Mouse (Mus musculus): ENCODE measurements around the gene Trappc4.

DNA sequence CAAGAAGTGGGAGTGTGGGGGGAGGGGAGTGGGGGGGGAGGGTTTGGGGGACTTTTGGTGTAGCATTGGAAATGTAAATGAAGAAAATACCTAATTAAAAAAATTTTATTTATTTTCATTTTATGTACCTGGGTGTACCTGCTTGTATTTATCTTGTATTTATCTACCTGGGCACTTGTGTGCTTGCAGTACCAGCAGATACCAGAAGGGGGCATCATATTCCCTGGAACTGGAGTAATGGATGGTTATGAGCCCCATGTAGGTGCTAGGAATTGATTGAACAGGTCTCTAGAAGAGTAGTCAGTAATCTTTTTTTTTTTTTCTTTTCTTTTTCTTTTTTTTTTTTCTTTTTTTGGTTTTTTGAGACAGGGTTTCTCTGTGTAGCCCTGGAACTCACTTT, 43.0 kb upstream of the Trappc4 start:
- TF ChIP-seq CTCF (IDR thresholded peaks at IDR 0.05; ENCODE audit: extremely low read depth, insufficient read depth, low read length) (no peak), POLR2A (IDR thresholded peaks at IDR 0.05; ENCODE audit: extremely low read depth, insufficient read depth, low read length) (no peak)

Measured in cortical plate, adult 2 months (tissue).